Mouse (Mus musculus) liver, embryonic 14.5 days (tissue): ENCODE measurements at regions not wholly inside any gene's neighbourhood (a gene's known extent, or its start where the extent isn't known, plus 50 kb on each side); places are given as distances from the start of the nearest gene placed in this dataset.

ENCODE experiments used
- CTCF ChIP-seq: IDR thresholded peaks from 2 replicates; pipeline ENCODE4 v1.5.1; 2016; ENCODE audit warnings: antibody characterized with exemption, low read depth, control low read depth
- EP300 ChIP-seq: IDR thresholded peaks from 2 replicates; pipeline ENCODE4 v1.6.1; 2016; ENCODE audit warnings: antibody characterized with exemption, low read depth

DNA sequence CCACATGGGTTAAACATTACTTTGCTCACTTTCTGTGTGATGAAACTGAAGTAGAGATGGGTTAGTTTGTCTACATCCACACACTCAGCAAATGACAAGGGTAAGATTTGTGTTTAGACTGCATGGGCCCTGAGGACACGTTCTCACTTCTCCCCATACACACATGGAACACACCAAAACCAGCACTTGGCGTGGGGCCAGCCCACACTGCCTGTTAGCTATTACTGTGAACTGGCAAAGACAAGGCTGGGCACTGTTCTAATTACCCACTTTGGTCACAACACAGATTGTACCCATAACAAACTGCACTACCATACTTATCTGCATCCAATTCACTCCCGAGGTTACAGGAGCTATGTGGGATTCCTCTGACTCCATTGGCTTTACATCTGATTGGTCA is 430.4 kb downstream of the Etnk1 start:
- TF ChIP-seq CTCF: no peak
- no peak for TF ChIP-seq EP300
